Mouse (Mus musculus) midbrain, embryonic 12.5 days (tissue): ENCODE results near the gene Golga2. TPM values are rescaled to one million over a fixed set of nuclear protein-coding genes. Genes with fewer than 3 reads are reported as not detected.
A peak's percentile ranks its signal among the peaks of the same experiment; 100 is the strongest.

Experiments
- ATAC-seq: fragments of 200-750 bp; cut with Nextera tagmentation; 2 replicates; pipeline ENCODE4 v1.8.0; 2017; ENCODE audit warnings: low read depth, moderate TSS enrichment, moderate library complexity; ENCODE audit not compliant: low FRiP score
- H3K27ac ChIP-seq: fragments of 300-500 bp; sonication (generic); replicated peaks from 2 replicates; pipeline ENCODE4 v1.5.1; 2016; ENCODE audit warnings: mild to moderate bottlenecking
- H3K27me3 ChIP-seq: fragments of 300-500 bp; sonication (generic); 2 replicates; pipeline ENCODE4 v1.6.1; 2016; ENCODE audit warnings: mild to moderate bottlenecking
- H3K36me3 ChIP-seq: fragments of 300-500 bp; sonication (generic); 2 replicates; pipeline ENCODE4 v1.6.1; 2016
- H3K4me1 ChIP-seq: fragments of 300-500 bp; sonication (generic); 2 replicates; pipeline ENCODE4 v1.6.1; 2016
- H3K4me2 ChIP-seq: fragments of 300-500 bp; sonication (generic); replicated peaks from 2 replicates; pipeline ENCODE4 v1.6.1; 2016; ENCODE audit warnings: mild to moderate bottlenecking, moderate library complexity
- H3K4me3 ChIP-seq: fragments of 300-500 bp; sonication (generic); 2 replicates; pipeline ENCODE4 v1.5.1; 2016; ENCODE audit warnings: mild to moderate bottlenecking
- H3K9ac ChIP-seq: fragments of 300-500 bp; sonication (generic); replicated peaks from 2 replicates; pipeline ENCODE4 v1.6.1; 2016; ENCODE audit warnings: mild to moderate bottlenecking, moderate library complexity
- H3K9me3 ChIP-seq: fragments of 300-500 bp; sonication (generic); 2 replicates; pipeline ENCODE4 v1.6.1; 2016; ENCODE audit warnings: mild to moderate bottlenecking
- WGBS: fragments of 180-500 bp; shearing (Covaris S2); methylation state at CpG from one replicate; pipeline ENCODE4 v1.1.7; 2016; 5-methylcytosine and 5-hydroxymethylcytosine counted together
- microRNA-seq: library from miRNA; unstranded; fragments of <30 nt; microRNA quantifications from one replicate; pipeline ENCODE4, GENCODE M21; 2017
- polyA plus RNA-seq: library from polyadenylated mRNA; unstranded; fragments of >200 nt; fragmentation: Nextera tagmentation; extraction: Ambion mirVana; gene quantifications from 2 replicates; pipeline ENCODE4 v1.2.1, GENCODE M21; 2016

Gene Golga2
- polyA plus RNA-seq, 1 experiment from 2014 or later, result 28.2 TPM

GRCm38 (mm10) chr2:32352151-32353006, 65.2 kb downstream of the Golga2 start, which contains the start of gene Ciz1:
Ciz1 (plus strand) TSS chr2:32352327.
- H3K9me3 ChIP-seq, result no peaks in the 10 kb centered on the region
- H3K4me2 ChIP-seq, result peak within 1 kb of the TSS; percentile 78
- peak; percentile 53 for ATAC-seq
- H3K4me1 ChIP-seq, result peaks cover 26% of the 10 kb centered on the region
- no peaks in the 10 kb centered on the region for H3K36me3 ChIP-seq
- H3K4me3 ChIP-seq, result peak within 1 kb of the TSS; percentile 54
- peak within 1 kb of the TSS; percentile 76 for H3K9ac ChIP-seq
- peak within 1 kb of the TSS; percentile 86 for H3K27ac ChIP-seq
- peaks cover 35% of the 10 kb centered on the region for H3K27me3 ChIP-seq
- 2% methylated on average over 34 of the region's 52 CpGs for WGBS

- Histone ChIP-seq H3K9ac (peak within 1 kb of the TSS; percentile 76), H3K27me3 (peaks cover 38% of the 10 kb centered on the region), H3K27ac (peak within 1 kb of the TSS; percentile 86), H3K4me3 (peak within 1 kb of the TSS; percentile 54), H3K4me2 (peak within 1 kb of the TSS; percentile 78), H3K9me3 (no peaks in the 10 kb centered on the region), H3K4me1 (peaks cover 26% of the 10 kb centered on the region), H3K36me3 (no peaks in the 10 kb centered on the region)
- ATAC-seq, result peak; percentile 74
- WGBS, result under 1% methylated on average over 57 of the region's 63 CpGs
Observed at GRCm38 (mm10) chr2:32353007-32353542, 65.9 kb downstream of the Golga2 start, which contains the start of gene Dnm1. Dnm1 (minus strand) TSS chr2:32353338.

- no peak overlapping the region for H3K27ac ChIP-seq
- H3K27me3 ChIP-seq, result peaks cover 33% of the 10 kb centered on the region
- no peaks in the 10 kb centered on the region for H3K9me3 ChIP-seq
- H3K9ac ChIP-seq, result no peak overlapping the region
- no peak overlapping the region for H3K4me3 ChIP-seq
- WGBS, result 76% methylated on average over 6 of the region's 6 CpGs
- no peaks in the 10 kb centered on the region for H3K36me3 ChIP-seq
- no peak for ATAC-seq
- peaks cover 26% of the 10 kb centered on the region for H3K4me1 ChIP-seq
- peak overlapping the region; percentile 78; the same call in 1 of the 2 replicates for H3K4me2 ChIP-seq
Observed at GRCm38 (mm10) chr2:32353836-32354235, 66.7 kb downstream of the Golga2 start.

DNA sequence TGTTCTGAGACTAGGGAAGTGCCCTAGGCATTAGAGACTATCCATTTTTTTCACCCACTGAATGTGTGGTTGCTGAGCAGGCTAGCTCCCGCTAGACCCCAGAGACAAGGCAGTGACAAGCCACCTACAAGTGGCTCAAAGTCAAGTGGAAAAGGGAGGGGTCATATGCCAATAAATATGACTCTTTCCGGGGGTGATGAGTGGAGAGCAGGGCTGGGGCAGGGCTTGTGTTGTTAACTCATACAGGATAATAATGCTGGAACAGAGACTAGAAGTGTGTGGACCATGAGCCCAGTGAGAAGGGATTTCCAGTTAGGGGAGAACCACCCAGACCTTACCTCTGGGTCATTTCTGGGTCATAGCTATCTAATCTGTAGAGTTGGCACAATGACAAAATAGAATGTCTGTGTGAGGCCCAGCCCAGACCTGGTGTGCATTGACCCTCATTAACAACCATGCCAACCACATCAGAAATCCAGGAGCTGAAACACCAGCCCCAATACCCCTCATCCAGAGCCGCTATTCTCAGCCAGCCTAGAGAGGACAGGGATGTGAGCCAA, 67.2 kb downstream of the Golga2 start:
- no peak overlapping the region for H3K27ac ChIP-seq
- peaks cover 26% of the 10 kb centered on the region for H3K4me1 ChIP-seq
- H3K36me3 ChIP-seq, result no peaks in the 10 kb centered on the region
- H3K4me3 ChIP-seq, result no peak overlapping the region
- no peak overlapping the region for H3K9ac ChIP-seq
- H3K27me3 ChIP-seq, result peaks cover 33% of the 10 kb centered on the region
- H3K9me3 ChIP-seq, result no peaks in the 10 kb centered on the region
- ATAC-seq, result no peak
- H3K4me2 ChIP-seq, result no peak overlapping the region
- 92% methylated on average over 3 of the region's 3 CpGs for WGBS

DNA sequence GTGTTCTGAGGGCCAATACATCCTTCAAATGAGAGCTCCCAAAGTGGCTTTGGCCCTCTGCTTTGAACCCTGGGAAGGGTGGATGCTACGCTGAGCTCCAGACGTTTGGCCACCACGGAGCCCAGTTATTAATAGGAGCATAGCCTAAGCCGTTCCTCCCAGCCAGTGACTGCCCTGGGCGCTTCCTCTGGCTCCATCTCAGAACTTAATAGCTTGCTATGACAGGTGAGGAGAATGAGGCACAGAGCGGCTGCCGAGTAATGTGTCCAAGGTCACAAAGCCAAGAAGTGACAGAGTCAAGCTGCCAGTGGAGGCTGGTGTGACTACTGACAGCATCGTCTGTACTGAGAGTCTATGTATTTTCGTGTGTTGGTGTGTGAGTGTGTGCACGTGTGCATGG, 69.0 kb downstream of the Golga2 start:
- no peak for ATAC-seq
- H3K9ac ChIP-seq, result no peak overlapping the region
- WGBS, result 87% methylated on average over 10 of the region's 10 CpGs
- H3K27me3 ChIP-seq, result peaks cover 21% of the 10 kb centered on the region
- no peak overlapping the region for H3K4me2 ChIP-seq
- peaks cover 21% of the 10 kb centered on the region for H3K4me1 ChIP-seq
- no peak overlapping the region for H3K27ac ChIP-seq
- no peaks in the 10 kb centered on the region for H3K36me3 ChIP-seq
- no peak overlapping the region for H3K4me3 ChIP-seq
- no peaks in the 10 kb centered on the region for H3K9me3 ChIP-seq

Small RNA genes lying within 50 kb of the gene (microRNA-seq; reads per million reads assigned to microRNA genes)
- gene Gm23363 (0.70 reads per million), gene Mir199b (374 reads per million, percentile 67 among the genes with 10 or more reads in this experiment)

Other genes starting within 250 kb of the Golga2 start
- 0.79 and 0.97 TPM in 2 replicates for gene Fam78a, start 202.5 kb upstream of the Golga2 start, polyA plus RNA-seq
- gene Plpp7, start 191.9 kb upstream of the Golga2 start, polyA plus RNA-seq, result 8.4 and 9.9 TPM in 2 replicates
- gene Prrc2b, start 136.3 kb upstream of the Golga2 start, polyA plus RNA-seq, result 99.1 and 121 TPM in 2 replicates
- 28.5 and 31.4 TPM in 2 replicates for gene Pomt1, start 50.8 kb upstream of the Golga2 start, polyA plus RNA-seq
- gene Uck1, start 27.2 kb upstream of the Golga2 start, polyA plus RNA-seq, result 74.4 and 79.6 TPM in 2 replicates
- gene Swi5, start 691 bp downstream of the Golga2 start, polyA plus RNA-seq, result 368 and 371 TPM in 2 replicates
- gene Ciz1, start 64.9 kb downstream of the Golga2 start, polyA plus RNA-seq, result 61.5 TPM in 2 replicates
- 26.3 and 30.5 TPM in 2 replicates for gene Dnm1, start 66.0 kb downstream of the Golga2 start, polyA plus RNA-seq
- gene 1110008P14Rik, start 94.6 kb downstream of the Golga2 start, polyA plus RNA-seq, result 57.5 and 61.1 TPM in 2 replicates
- 0.60 TPM in 2 replicates for gene Lcn2, start 100.9 kb downstream of the Golga2 start, polyA plus RNA-seq
- gene Ptges2, start 108.5 kb downstream of the Golga2 start, polyA plus RNA-seq, result 27.2 and 28.6 TPM in 2 replicates
- gene Naif1, start 163.1 kb downstream of the Golga2 start, polyA plus RNA-seq, result 5.2 and 6.4 TPM in 2 replicates
- gene Slc25a25, start 164.1 kb downstream of the Golga2 start, polyA plus RNA-seq, result 40.0 TPM in 2 replicates
- 9.4 and 10.1 TPM in 2 replicates for gene Fam102a, start 247.9 kb downstream of the Golga2 start, polyA plus RNA-seq